Mouse (Mus musculus): ENCODE measurements at regions not wholly inside any gene's neighbourhood (a gene's known extent, or its start where the extent isn't known, plus 50 kb on each side); places are given as distances from the start of the nearest gene placed in this dataset.

- Histone ChIP-seq H3K9me3 (replicated peaks) (no peaks in the 10 kb centered on the region), H3K27ac (no peak overlapping the region), H3K4me3 (no peak overlapping the region), H3K36me3 (ENCODE audit: poor library complexity, severe bottlenecking) (no peaks in the 10 kb centered on the region), H3K4me1 (peaks cover 15% of the 10 kb centered on the region; the same call in 1 of the 2 replicates), H3K9ac (no peak overlapping the region), H3K4me2 (no peak overlapping the region), H3K27me3 (no peaks in the 10 kb centered on the region)
- ATAC-seq: peak; percentile 68; the same call in 1 of the 2 replicates
- 7% methylated on average over 2 of the region's 2 CpGs for WGBS
These were observed 536.8 kb upstream of the Tenm2 start for GRCm38 (mm10) chr11:37772481-37773089.

DNA sequence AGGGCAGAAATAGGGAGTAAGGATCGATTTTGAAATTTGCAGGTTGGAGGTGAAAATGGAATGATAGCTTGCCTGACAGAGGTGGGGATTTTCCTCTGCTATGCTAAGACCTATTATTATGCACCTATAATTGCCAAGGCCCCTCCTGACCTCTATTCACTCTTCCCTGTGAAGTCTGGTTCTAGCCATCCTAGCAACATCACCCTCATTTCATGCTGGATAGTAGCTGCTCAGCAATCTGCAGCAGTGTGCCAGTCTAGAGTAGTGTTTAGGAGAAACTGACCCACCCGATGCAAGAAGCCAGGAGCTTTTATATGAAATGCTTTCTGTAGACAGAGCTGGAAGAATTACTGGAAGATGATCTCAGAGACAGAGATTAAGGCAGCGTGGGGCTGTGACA lies 535.1 kb upstream of the Tenm2 start:
- no peak overlapping the region for H3K4me3 ChIP-seq
- 27% methylated on average over 3 of the region's 3 CpGs for WGBS
- no peak; the same call in 1 of the 2 replicates for ATAC-seq
- H3K9ac ChIP-seq: no peak overlapping the region
- H3K4me2 ChIP-seq: no peak overlapping the region
- no peaks in the 10 kb centered on the region for H3K36me3 ChIP-seq (ENCODE audit: poor library complexity, severe bottlenecking)
- no peaks in the 10 kb centered on the region for H3K27me3 ChIP-seq
- H3K4me1 ChIP-seq: peaks cover 15% of the 10 kb centered on the region; the same call in 1 of the 2 replicates
- no peak overlapping the region for H3K27ac ChIP-seq
- no peaks in the 10 kb centered on the region for H3K9me3 ChIP-seq (replicated peaks)

DNA sequence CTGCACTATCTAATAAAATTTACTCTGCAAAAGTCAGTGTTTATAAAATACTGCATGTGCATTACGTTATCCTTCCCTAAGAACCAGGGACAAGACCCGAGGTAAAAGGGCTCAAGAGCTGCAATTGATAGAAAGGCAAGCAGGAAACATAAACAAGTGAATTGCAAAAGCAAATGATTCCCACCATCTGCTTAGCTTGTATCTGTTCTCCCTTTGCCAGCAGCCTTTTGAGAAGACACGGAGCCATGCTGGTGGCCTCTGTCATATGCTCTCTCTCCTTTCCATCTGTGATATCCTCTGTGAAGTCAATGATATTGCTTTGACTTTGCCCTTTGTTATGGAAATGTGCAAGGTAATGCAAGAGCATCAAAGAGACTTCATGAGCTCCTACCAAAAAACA lies 532.4 kb upstream of the Tenm2 start:
- peaks cover 13% of the 10 kb centered on the region; the same call in 1 of the 2 replicates for H3K4me1 ChIP-seq
- no peak overlapping the region for H3K27ac ChIP-seq
- H3K4me2 ChIP-seq: no peak overlapping the region
- no peaks in the 10 kb centered on the region for H3K9me3 ChIP-seq (replicated peaks)
- 70% methylated on average over 3 of the region's 3 CpGs for WGBS
- no peak overlapping the region for H3K9ac ChIP-seq
- H3K4me3 ChIP-seq: no peak overlapping the region
- H3K36me3 ChIP-seq (ENCODE audit: poor library complexity, severe bottlenecking): no peaks in the 10 kb centered on the region
- no peaks in the 10 kb centered on the region for H3K27me3 ChIP-seq
- no peak for ATAC-seq

DNA sequence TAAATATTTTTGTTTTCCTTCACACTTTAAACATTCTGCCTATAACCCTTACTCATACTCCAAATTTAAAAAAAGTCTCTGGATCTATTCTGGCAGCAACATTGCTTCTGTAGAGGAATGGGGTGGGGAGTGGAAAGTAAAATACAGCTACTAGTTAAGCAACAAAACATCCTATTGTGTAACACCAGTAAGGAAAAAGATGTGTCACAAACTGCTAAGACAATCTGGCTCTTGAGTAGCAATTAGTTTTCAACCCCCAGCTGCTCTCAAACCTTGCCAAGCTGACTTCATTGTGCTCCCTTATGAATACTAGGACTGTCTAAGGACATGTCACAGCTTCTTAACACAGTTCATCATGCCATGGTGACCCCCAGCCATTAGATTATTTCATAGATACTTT lies 500.2 kb upstream of the Tenm2 start:
- H3K27me3 ChIP-seq: no peaks in the 10 kb centered on the region
- no peaks in the 10 kb centered on the region for H3K36me3 ChIP-seq (ENCODE audit: poor library complexity, severe bottlenecking)
- no peak for ATAC-seq
- H3K27ac ChIP-seq: no peak overlapping the region
- H3K4me2 ChIP-seq: no peak overlapping the region
- no peaks in the 10 kb centered on the region for H3K4me1 ChIP-seq
- no peak overlapping the region for H3K4me3 ChIP-seq
- no peaks in the 10 kb centered on the region for H3K9me3 ChIP-seq (replicated peaks)
- no peak overlapping the region for H3K9ac ChIP-seq

DNA sequence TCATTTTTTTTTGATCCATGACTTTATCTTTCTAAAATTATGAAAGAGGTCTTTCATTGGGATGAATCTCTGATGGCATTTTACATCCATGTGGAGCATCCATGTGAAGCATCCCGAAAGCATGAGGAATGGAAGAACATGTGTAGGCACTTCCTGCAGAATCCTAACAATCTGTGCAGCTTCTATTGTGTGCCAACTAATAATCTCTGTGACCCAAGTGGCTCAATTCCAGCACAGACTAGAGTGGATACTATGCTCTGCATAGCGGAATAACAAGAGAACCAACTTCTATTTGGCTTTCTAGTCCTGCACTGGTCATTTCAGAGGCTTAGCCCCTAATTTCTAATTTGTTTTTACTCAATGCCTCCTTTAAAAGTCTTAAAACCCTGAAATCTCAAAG lies 499.7 kb upstream of the Tenm2 start:
- 73% methylated on average over 2 of the region's 2 CpGs for WGBS

DNA sequence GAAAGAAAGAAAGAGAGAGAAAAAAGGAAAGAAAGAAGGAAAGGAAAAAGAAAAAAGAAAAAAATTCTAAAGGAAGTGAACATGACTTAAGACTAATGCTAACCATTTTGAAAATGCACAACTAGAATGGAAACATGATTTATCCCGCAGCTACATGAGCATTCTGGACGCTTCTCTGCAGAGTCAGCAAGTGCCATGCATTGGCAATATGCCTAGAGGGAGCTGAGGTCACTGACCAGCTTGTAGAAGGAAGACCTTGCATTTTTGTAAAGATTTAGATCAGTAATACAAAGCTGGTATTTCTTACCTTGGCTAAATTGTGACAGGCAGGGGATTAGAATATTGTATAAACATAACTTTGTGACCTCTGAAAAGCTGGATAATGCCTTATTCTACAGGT lies 461.2 kb upstream of the Tenm2 start:
- Histone ChIP-seq H3K9me3 (replicated peaks) (no peaks in the 10 kb centered on the region), H3K4me1 (no peaks in the 10 kb centered on the region), H3K27me3 (no peaks in the 10 kb centered on the region), H3K36me3 (ENCODE audit: poor library complexity, severe bottlenecking) (no peaks in the 10 kb centered on the region), H3K4me3 (no peak overlapping the region), H3K4me2 (no peak overlapping the region), H3K9ac (no peak overlapping the region), H3K27ac (no peak overlapping the region)
- 85% methylated on average over 2 of the region's 2 CpGs for WGBS
- ATAC-seq: no peak

More for the DNA sequence above, 499.7 kb upstream of the Tenm2 start:
- Histone ChIP-seq H3K4me1 (no peaks in the 10 kb centered on the region), H3K27ac (no peak overlapping the region), H3K36me3 (ENCODE audit: poor library complexity, severe bottlenecking) (no peaks in the 10 kb centered on the region), H3K9me3 (replicated peaks) (no peaks in the 10 kb centered on the region), H3K27me3 (no peaks in the 10 kb centered on the region), H3K4me2 (no peak overlapping the region), H3K4me3 (no peak overlapping the region), H3K9ac (no peak overlapping the region)
- ATAC-seq: no peak

GRCm38 (mm10) chr11:37678484-37679193 lies 442.9 kb upstream of the Tenm2 start:
- no peaks in the 10 kb centered on the region for H3K36me3 ChIP-seq (ENCODE audit: poor library complexity, severe bottlenecking)
- no peak overlapping the region for H3K27ac ChIP-seq
- H3K4me1 ChIP-seq: peaks cover 9% of the 10 kb centered on the region; the same call in 1 of the 2 replicates
- peak; percentile 36; the same call in 1 of the 2 replicates for ATAC-seq
- H3K9ac ChIP-seq: no peak overlapping the region
- H3K4me2 ChIP-seq: no peak overlapping the region
- no peak overlapping the region for H3K4me3 ChIP-seq
- no peaks in the 10 kb centered on the region for H3K27me3 ChIP-seq
- H3K9me3 ChIP-seq (replicated peaks): no peaks in the 10 kb centered on the region
- WGBS: 13% methylated on average over 1 of the region's 1 CpGs

GRCm38 (mm10) chr11:37671320-37671719 lies 435.6 kb upstream of the Tenm2 start:
- 0 out of 2 replicates have a peak, but pooled peaks cover 3% of the 10 kb centered on the region for H3K27me3 ChIP-seq
- WGBS: 20% methylated on average over 3 of the region's 3 CpGs
- H3K36me3 ChIP-seq (ENCODE audit: poor library complexity, severe bottlenecking): no peaks in the 10 kb centered on the region
- no peak overlapping the region for H3K27ac ChIP-seq
- ATAC-seq: peak; percentile 55; the same call in 1 of the 2 replicates
- no peak overlapping the region for H3K4me3 ChIP-seq
- H3K4me1 ChIP-seq: peaks cover 8% of the 10 kb centered on the region; the same call in 1 of the 2 replicates
- H3K9ac ChIP-seq: no peak overlapping the region
- no peaks in the 10 kb centered on the region for H3K9me3 ChIP-seq (replicated peaks)
- H3K4me2 ChIP-seq: no peak overlapping the region

DNA sequence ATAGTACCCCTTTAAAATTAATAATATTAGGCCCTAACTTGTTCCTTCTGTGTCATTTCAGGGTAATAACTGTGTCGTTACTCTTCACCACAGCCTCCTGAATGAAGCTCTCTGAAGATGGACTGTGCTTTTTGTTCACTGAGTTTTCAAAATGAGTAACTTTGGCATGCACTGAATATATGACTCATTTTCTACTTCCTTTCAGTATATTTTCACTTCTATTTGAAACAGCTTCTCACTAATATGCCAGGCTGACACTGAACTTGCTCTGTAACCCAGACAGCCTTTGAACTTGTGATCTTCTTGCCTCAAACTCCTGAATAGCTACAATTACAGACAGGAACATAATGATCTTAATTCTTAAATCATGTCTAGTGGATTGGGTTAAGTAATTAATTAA lies 431.2 kb upstream of the Tenm2 start:
- Histone ChIP-seq H3K9ac (no peak overlapping the region), H3K9me3 (replicated peaks) (no peaks in the 10 kb centered on the region), H3K4me2 (no peak overlapping the region), H3K4me3 (no peak overlapping the region), H3K27me3 (no peaks in the 10 kb centered on the region), H3K27ac (no peak overlapping the region), H3K36me3 (ENCODE audit: poor library complexity, severe bottlenecking) (no peaks in the 10 kb centered on the region), H3K4me1 (peaks cover 4% of the 10 kb centered on the region; the same call in 1 of the 2 replicates)
- ATAC-seq: no peak
- 55% methylated on average over 1 of the region's 1 CpGs for WGBS

DNA sequence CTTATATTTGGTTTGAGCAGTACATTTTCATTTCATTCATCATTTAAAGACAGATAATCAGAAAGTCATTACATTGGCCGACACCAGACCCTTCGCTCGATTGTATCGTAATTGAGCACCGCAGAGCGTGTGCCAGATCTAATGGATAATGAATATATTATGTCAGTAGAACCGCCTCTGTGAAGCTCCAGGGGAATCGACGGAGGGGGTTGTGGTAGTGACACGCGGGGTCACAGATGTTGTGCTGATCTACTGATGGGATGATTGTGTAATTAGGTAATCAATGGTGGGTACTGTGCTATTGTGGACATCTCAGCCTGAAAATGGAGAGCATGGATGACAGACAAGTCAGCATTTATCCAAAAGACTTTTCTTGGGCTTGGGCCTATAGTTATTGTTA lies 414.3 kb upstream of the Tenm2 start:
- ATAC-seq: peak; percentile 24; the same call in 1 of the 2 replicates
- Histone ChIP-seq H3K27ac (no peak overlapping the region), H3K36me3 (ENCODE audit: poor library complexity, severe bottlenecking) (no peaks in the 10 kb centered on the region), H3K9me3 (replicated peaks) (no peaks in the 10 kb centered on the region), H3K27me3 (no peaks in the 10 kb centered on the region), H3K4me2 (no peak overlapping the region), H3K4me1 (no peaks in the 10 kb centered on the region), H3K4me3 (no peak overlapping the region), H3K9ac (no peak overlapping the region)
- WGBS: 64% methylated on average over 11 of the region's 11 CpGs

DNA sequence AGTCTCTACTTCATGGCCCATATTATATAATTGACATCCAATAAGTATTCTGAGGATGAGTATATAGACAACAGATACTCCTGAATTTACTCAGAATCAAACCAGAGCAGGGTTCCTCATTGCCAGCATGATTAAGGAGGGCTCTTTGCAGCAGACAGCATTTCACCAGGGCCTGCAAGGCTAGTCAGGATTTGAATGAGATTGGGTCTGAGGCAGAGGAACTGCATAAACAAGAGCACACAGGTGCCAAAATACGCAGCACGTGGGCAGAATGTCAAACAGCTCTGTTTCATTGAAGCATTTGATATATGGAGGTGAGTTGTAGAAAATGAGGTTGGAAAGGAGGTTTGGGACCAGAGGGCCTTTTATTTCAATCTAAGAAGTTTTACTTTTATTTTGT lies 387.5 kb upstream of the Tenm2 start:
- Histone ChIP-seq H3K4me3 (no peak overlapping the region), H3K9me3 (replicated peaks) (no peaks in the 10 kb centered on the region), H3K4me2 (no peak overlapping the region), H3K27me3 (no peaks in the 10 kb centered on the region), H3K36me3 (ENCODE audit: poor library complexity, severe bottlenecking) (no peaks in the 10 kb centered on the region), H3K4me1 (no peaks in the 10 kb centered on the region), H3K9ac (no peak overlapping the region), H3K27ac (no peak overlapping the region)
- no peak for ATAC-seq
- WGBS: 80% methylated on average over 2 of the region's 2 CpGs

GRCm38 (mm10) chr11:37600533-37600932 lies 364.8 kb upstream of the Tenm2 start:
- peak; percentile 85 for ATAC-seq
- H3K36me3 ChIP-seq (ENCODE audit: poor library complexity, severe bottlenecking): no peaks in the 10 kb centered on the region
- WGBS: 30% methylated on average over 1 of the region's 1 CpGs
- H3K27ac ChIP-seq: no peak overlapping the region
- H3K4me2 ChIP-seq: no peak overlapping the region
- no peaks in the 10 kb centered on the region for H3K27me3 ChIP-seq
- no peak overlapping the region for H3K4me3 ChIP-seq
- H3K9me3 ChIP-seq (replicated peaks): no peaks in the 10 kb centered on the region
- no peaks in the 10 kb centered on the region for H3K4me1 ChIP-seq
- H3K9ac ChIP-seq: no peak overlapping the region

Measured in forebrain, embryonic 13.5 days (tissue).